Mouse (Mus musculus) C2C12 (cell line): ENCODE measurements around the gene Atp6v1d. TPM values are rescaled to one million over a fixed set of nuclear protein-coding genes. Genes with fewer than 3 reads are reported as not detected.

ENCODE experiments used
- H3K27me3 ChIP-seq: one replicate; pipeline ENCODE4 v1.6.1; 2011; ENCODE audit not compliant: control insufficient read depth, insufficient read depth, insufficient read length
- H3K36me3 ChIP-seq: one replicate; pipeline ENCODE4 v1.6.1; 2011; ENCODE audit not compliant: control insufficient read depth, insufficient read depth
- H3K4me3 ChIP-seq: one replicate; pipeline ENCODE4 v1.5.1; 2011; ENCODE audit warnings: mild to moderate bottlenecking, control low read depth; ENCODE audit not compliant: poor library complexity, insufficient read depth, severe bottlenecking
- H3K79me2 ChIP-seq: one replicate; pipeline ENCODE4 v1.6.1; 2011; ENCODE audit not compliant: control insufficient read depth, insufficient read depth
- H3K79me3 ChIP-seq: one replicate; pipeline ENCODE4 v1.6.1; 2011; ENCODE audit warnings: low read depth, control low read depth
- H3ac ChIP-seq: one replicate; pipeline ENCODE3; 2011; ENCODE audit warnings: low read depth; ENCODE audit not compliant: control insufficient read depth, insufficient read length
- CEBPB ChIP-seq: IDR thresholded peaks from one replicate; pipeline ENCODE4 v1.6.1; 2011; ENCODE audit warnings: low read depth, mild to moderate bottlenecking, control low read depth, moderate library complexity
- CTCF ChIP-seq: IDR thresholded peaks from one replicate; pipeline ENCODE4 v1.5.1; 2011; ENCODE audit not compliant: control insufficient read depth, insufficient read depth, insufficient read length
- FOSL1 ChIP-seq: IDR thresholded peaks from one replicate; pipeline ENCODE4 v1.8.0; 2011; ENCODE audit warnings: mild to moderate bottlenecking, low read length; ENCODE audit not compliant: poor library complexity, insufficient read depth, severe bottlenecking
- MAX ChIP-seq: IDR thresholded peaks from one replicate; pipeline ENCODE4 v1.6.1; 2011; ENCODE audit warnings: mild to moderate bottlenecking, control low read depth
- MYOD1 ChIP-seq: IDR thresholded peaks from one replicate; pipeline ENCODE4 v1.6.1; 2011; ENCODE audit warnings: low read depth; ENCODE audit not compliant: control insufficient read depth, insufficient read length
- MYOG ChIP-seq: IDR thresholded peaks from one replicate; pipeline ENCODE4 v1.6.1; 2011; ENCODE audit not compliant: control insufficient read depth, insufficient read length; ENCODE audit errors: extremely low read depth
- USF1 ChIP-seq: IDR thresholded peaks from one replicate; pipeline ENCODE4 v1.6.1; 2011; ENCODE audit warnings: low read depth, mild to moderate bottlenecking, control low read depth, moderate library complexity
- polyA plus RNA-seq: library from polyadenylated mRNA; unstranded; fragments of >200 nt; fragmentation: generic; extraction: Trizol; gene quantifications from one replicate; pipeline ENCODE4 v1.2.1, GENCODE M21; 2012; ENCODE audit warnings: missing spikeins

The Atp6v1d gene
- polyA plus RNA-seq, 1 experiment: 32.8 TPM

GRCm38 (mm10) chr12:78868115-78868514, 6.7 kb upstream of the Atp6v1d start:
- H3K36me3 ChIP-seq: peaks cover 81% of the 10 kb centered on the region
- no peak for TF ChIP-seq MYOG
- no peak for TF ChIP-seq USF1
- TF ChIP-seq FOSL1: no peak
- TF ChIP-seq MAX: no peak
- no peak for TF ChIP-seq CTCF
- TF ChIP-seq CEBPB: no peak
- TF ChIP-seq MYOD1: no peak
- H3K79me3 ChIP-seq: peaks cover 94% of the 10 kb centered on the region
- no peak overlapping the region for H3ac ChIP-seq
- peaks cover 100% of the 10 kb centered on the region for H3K79me2 ChIP-seq
- H3K4me3 ChIP-seq: no peak overlapping the region
- no peaks in the 10 kb centered on the region for H3K27me3 ChIP-seq

GRCm38 (mm10) chr12:78865434-78865833, 4.0 kb upstream of the Atp6v1d start:
- peaks cover 56% of the 10 kb centered on the region for H3K36me3 ChIP-seq
- no peak overlapping the region for H3ac ChIP-seq
- peaks cover 96% of the 10 kb centered on the region for H3K79me2 ChIP-seq
- no peaks in the 10 kb centered on the region for H3K27me3 ChIP-seq
- H3K4me3 ChIP-seq: no peak overlapping the region
- TF ChIP-seq FOSL1 (no peak), CEBPB (no peak), MAX (no peak), CTCF (no peak), USF1 (no peak), MYOG (no peak), MYOD1 (no peak)
- peaks cover 90% of the 10 kb centered on the region for H3K79me3 ChIP-seq

GRCm38 (mm10) chr12:78862254-78862730, 854 bp upstream of the Atp6v1d start:
- TF ChIP-seq FOSL1 (no peak), USF1 (no peak), MYOD1 (no peak), MAX (no peak), CTCF (no peak), MYOG (no peak), CEBPB (no peak)
- Histone ChIP-seq H3K79me2 (peaks cover 94% of the 10 kb centered on the region), H3K4me3 (peak overlapping the region; percentile 92), H3ac (peak overlapping the region; percentile 69), H3K27me3 (no peaks in the 10 kb centered on the region), H3K79me3 (peaks cover 72% of the 10 kb centered on the region), H3K36me3 (peaks cover 40% of the 10 kb centered on the region)

DNA sequence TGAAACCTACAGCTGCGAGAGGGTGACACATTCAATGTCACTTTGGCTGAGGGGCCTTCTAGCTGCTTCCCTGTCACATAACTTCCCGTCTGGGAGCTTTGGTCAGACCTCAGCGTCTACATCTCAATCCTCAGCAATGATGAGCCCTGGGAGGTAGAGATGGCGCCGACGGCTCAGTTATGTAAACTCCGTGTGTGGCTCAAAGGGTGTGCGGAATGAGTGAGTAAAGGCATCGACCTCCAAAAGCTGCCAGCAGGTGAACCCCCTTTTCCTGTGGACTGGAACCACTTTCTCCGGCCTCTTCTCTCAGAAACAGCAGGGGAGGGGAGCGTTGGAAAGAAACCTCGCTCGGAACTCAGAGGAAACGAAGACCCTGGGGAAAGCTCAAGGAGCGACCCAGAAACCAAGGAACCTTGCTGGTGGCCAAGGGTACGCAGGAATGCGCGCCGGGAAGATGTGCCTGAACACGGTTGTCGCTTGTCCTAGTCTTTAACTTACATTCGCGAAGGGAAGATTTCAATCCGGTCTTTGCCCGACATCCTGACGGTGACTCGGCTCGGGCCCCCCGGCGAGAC, 430 bp downstream of the Atp6v1d start:
- TF ChIP-seq USF1 (no peak), FOSL1 (no peak), MAX (no peak), MYOG (no peak), CEBPB (no peak), CTCF (no peak), MYOD1 (no peak)
- H3K4me3 ChIP-seq: peak overlapping the region; percentile 92
- H3K79me2 ChIP-seq: peaks cover 81% of the 10 kb centered on the region
- H3K27me3 ChIP-seq: no peaks in the 10 kb centered on the region
- peaks cover 42% of the 10 kb centered on the region for H3K36me3 ChIP-seq
- H3ac ChIP-seq: peak overlapping the region; percentile 61
- H3K79me3 ChIP-seq: peaks cover 60% of the 10 kb centered on the region

- Histone ChIP-seq H3K79me3 (no peaks in the 10 kb centered on the region), H3K4me3 (no peak overlapping the region), H3K79me2 (no peaks in the 10 kb centered on the region), H3K27me3 (no peaks in the 10 kb centered on the region), H3ac (no peak overlapping the region), H3K36me3 (peaks cover 39% of the 10 kb centered on the region)
- TF ChIP-seq MAX (no peak), MYOG (no peak), CEBPB (no peak), USF1 (no peak), FOSL1 (no peak), MYOD1 (no peak)
Measured at GRCm38 (mm10) chr12:78848246-78848645, 13.2 kb downstream of the Atp6v1d start.

DNA sequence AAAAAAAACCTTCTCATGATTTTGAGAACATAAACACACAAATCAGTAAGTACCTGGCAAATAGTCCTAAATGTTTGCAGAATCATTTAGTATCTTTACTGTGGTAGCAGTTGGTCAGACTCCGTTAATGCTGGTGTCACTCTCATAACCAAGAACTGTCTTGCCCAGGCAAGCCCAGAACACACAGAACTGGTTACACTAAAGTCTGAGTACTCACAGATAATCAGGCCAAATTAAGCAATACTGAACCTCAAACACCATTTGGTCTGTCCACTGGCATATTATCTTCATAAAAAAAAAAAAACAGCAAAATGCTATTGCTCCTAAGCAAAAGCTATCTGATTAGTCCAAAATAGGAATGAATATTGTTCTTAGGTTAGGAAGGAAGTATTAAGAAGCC, 19.0 kb downstream of the Atp6v1d start:
- H3K79me3 ChIP-seq: no peaks in the 10 kb centered on the region
- no peaks in the 10 kb centered on the region for H3K27me3 ChIP-seq
- H3ac ChIP-seq: no peak overlapping the region
- H3K79me2 ChIP-seq: no peaks in the 10 kb centered on the region
- no peak overlapping the region for H3K4me3 ChIP-seq
- H3K36me3 ChIP-seq: peaks cover 57% of the 10 kb centered on the region
- TF ChIP-seq USF1: no peak

DNA sequence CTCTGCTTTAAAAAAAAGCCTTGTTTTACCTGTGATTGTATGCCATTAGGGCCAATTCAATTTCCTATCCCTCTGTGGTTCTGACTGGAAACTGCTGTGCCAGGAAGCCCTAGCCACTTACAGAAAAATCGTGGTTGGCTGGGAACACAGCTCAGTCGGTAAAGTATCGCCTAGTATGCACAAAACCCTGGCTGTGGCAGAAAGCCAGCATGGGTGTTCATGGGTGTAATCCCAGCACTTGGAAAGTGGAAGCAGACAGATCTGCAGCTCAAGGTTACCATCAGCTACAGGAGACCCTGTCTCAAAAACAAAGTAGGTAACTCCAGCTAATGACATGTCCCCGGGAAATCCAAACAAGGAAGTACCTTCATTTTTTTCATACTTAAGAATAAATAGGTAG, 21.5 kb downstream of the Atp6v1d start:
- H3K4me3 ChIP-seq: no peak overlapping the region
- no peaks in the 10 kb centered on the region for H3K27me3 ChIP-seq
- H3K79me3 ChIP-seq: no peaks in the 10 kb centered on the region
- TF ChIP-seq CEBPB: no peak
- no peak for TF ChIP-seq CTCF
- no peak for TF ChIP-seq MAX
- TF ChIP-seq USF1: no peak
- TF ChIP-seq MYOD1: no peak
- TF ChIP-seq MYOG: no peak
- no peak for TF ChIP-seq FOSL1
- H3K36me3 ChIP-seq: peaks cover 73% of the 10 kb centered on the region
- H3ac ChIP-seq: no peak overlapping the region
- H3K79me2 ChIP-seq: no peaks in the 10 kb centered on the region
